Mouse (Mus musculus) fat pad, adult 2 months (tissue): Measurements from ENCODE around the gene Wbp1.

Source experiments
- DNase-seq: peaks from one replicate; pipeline ENCODE4 v3.0.0-alpha.2; 2011; ENCODE audit warnings: low read depth, low spot score; ENCODE audit errors: extremely low read depth

The Wbp1 gene

GRCm38 (mm10) chr6:83086121-83087035 lies 35.0 kb downstream of the Wbp1 start, which contains the start of gene Lbx2:
Lbx2 (plus strand) TSS chr6:83086367.
- DNase-seq, result no peak

GRCm38 (mm10) chr6:83084477-83084876 lies 36.9 kb downstream of the Wbp1 start:
- no peak for DNase-seq

GRCm38 (mm10) chr6:83083497-83083896 lies 37.9 kb downstream of the Wbp1 start:
- DNase-seq, result no peak

- no peak for DNase-seq
Observed at GRCm38 (mm10) chr6:83080210-83080609, 41.1 kb downstream of the Wbp1 start.

GRCm38 (mm10) chr6:83078324-83078858 lies 43.0 kb downstream of the Wbp1 start:
- DNase-seq, result no peak

- DNase-seq, result no peak
Observed at GRCm38 (mm10) chr6:83077630-83078323, 43.6 kb downstream of the Wbp1 start, which contains the start of gene Pcgf1. Pcgf1 (plus strand) TSS chr6:83077869.

GRCm38 (mm10) chr6:83074979-83075378 lies 46.4 kb downstream of the Wbp1 start:
- no peak for DNase-seq

GRCm38 (mm10) chr6:83071220-83071619 lies 50.1 kb downstream of the Wbp1 start:
- DNase-seq, result no peak

- DNase-seq, result no peak
Observed at GRCm38 (mm10) chr6:83070311-83071219, 50.8 kb downstream of the Wbp1 start.

- no peak for DNase-seq
Observed at GRCm38 (mm10) chr6:83070247-83070310, 51.3 kb downstream of the Wbp1 start, which contains the start of gene Tlx2. Tlx2 (minus strand) TSS chr6:83070293.

GRCm38 (mm10) chr6:83069488-83070246 lies 51.7 kb downstream of the Wbp1 start:
- DNase-seq, result no peak
